Mouse (Mus musculus): ENCODE measurements around the gene Smarcad1. TPM values are rescaled to one million over a fixed set of nuclear protein-coding genes. Genes with fewer than 3 reads are reported as not detected.
A peak's percentile ranks its signal among the peaks of the same experiment; 100 is the strongest.

Gene Smarcad1
- total RNA-seq, 2 experiments from 2014 or later: 34.4 to 40.9 TPM

DNA sequence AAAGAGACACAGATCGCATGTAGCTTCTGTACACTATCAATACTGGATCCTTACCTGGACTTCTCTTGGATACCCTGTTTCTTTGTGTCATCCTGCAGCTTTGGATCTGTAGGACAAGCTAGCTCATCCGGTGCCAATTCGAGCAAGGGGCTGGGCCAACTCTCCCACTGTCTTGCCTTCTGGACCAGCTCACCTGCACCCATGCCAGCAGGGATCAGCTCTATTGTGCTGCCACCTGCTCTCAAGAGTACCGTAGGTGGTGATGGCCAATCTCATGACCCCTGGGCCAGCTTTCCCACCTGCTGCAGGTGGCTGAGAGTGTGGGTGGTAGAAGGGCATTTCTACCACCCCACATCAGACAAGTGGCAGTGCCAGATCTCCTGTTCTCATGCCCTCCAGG lies 114.7 kb downstream of the Smarcad1 start:
- no peak for TF ChIP-seq CTCF (IDR thresholded peaks at IDR 0.05)
- H3K4me3 ChIP-seq: no peak overlapping the region
- no peak overlapping the region for H3K27ac ChIP-seq
- no peak for DNase-seq (ENCODE audit: extremely low spot score in 1 of 2, low spot score in 2 of 2)
- intact Hi-C loops (cut with DNase I): no loop called here

DNA sequence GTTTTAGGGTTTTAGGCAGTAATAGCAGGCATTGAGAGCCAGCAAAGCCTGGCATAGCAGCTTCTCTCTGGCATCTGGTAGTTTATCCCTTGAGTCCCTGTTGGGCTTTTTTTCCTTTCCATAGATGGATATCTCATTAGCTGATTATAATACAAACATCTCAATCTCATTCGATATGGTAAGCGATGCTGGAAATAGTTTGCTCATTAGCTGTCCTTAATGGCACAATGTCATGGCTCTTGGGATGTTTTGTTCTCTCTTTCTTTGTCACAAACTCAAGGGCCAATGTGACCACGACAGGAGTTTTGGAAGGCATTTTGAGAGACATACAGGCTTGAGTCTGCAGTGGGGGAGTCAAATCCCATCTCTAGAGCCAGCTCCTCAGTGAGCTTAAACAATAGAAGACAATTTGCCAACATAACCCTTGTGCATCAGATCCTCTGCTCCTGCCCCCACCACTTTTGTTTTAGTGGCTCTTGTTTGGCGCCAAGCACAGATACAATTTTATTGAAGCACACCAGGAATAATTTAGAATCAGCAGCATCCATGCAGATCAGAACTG lies 117.1 kb downstream of the Smarcad1 start:
- no peak overlapping the region for H3K27ac ChIP-seq
- TF ChIP-seq CTCF (IDR thresholded peaks at IDR 0.05): no peak
- DNase-seq (ENCODE audit: extremely low spot score in 1 of 2, low spot score in 2 of 2): no peak
- H3K4me3 ChIP-seq: no peak overlapping the region
- intact Hi-C loops (cut with DNase I): no loop called here

DNA sequence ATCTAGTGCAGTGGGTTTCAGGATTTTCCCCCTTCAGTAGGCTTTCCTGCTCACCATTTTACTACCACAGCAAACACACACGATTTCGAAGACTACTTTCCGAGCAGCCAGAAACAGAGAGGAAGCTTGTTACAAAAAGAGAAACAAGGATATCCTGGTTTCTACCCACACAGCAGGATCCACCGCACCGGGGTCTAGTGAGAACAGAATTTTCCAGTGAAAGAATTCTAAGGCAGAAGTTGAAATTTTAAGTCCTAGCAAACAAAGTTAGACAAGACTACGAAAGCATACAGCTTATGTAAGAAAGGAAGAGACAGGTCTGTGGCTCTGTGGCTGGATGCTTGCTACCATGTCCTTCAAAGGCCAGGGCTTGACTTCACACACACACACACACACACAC lies 121.8 kb downstream of the Smarcad1 start:
- TF ChIP-seq CTCF (IDR thresholded peaks at IDR 0.05): no peak
- Histone ChIP-seq H3K27ac (0 out of 2 replicates have a peak overlapping the region, but pooled peaks have one; percentile 6), H3K4me3 (no peak overlapping the region)
- DNase-seq (ENCODE audit: extremely low spot score in 1 of 2, low spot score in 2 of 2): no peak
- intact Hi-C loops (cut with DNase I): no loop called here

DNA sequence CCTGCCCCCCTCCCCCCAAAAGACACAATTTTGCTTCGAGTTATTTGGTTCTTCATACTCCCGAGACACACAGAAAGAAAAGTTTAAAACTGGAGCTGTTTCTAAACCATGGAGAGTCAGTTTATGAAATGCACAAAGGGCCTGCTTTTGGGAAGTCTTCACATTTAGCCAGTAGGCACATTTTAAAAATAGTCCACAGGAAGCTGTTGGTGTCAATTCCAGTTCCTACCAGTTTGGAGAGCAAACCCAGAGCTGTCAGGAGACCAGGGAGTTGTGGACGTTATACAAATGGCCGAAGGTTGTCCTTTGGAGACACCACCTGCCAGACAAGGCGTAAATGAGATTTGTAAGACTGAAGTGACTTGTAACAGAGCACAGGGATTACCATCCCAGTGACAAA lies 122.6 kb downstream of the Smarcad1 start:
- intact Hi-C loops (cut with DNase I): no loop called here
- DNase-seq (ENCODE audit: extremely low spot score in 1 of 2, low spot score in 2 of 2): no peak
- Histone ChIP-seq H3K27ac (0 out of 2 replicates have a peak overlapping the region, but pooled peaks have one; percentile 7), H3K4me3 (no peak overlapping the region)
- TF ChIP-seq CTCF (IDR thresholded peaks at IDR 0.05): no peak

Other genes starting within 250 kb of the Smarcad1 start
- 1 to 10 TPM; 2.8 to 5.4 TPM for gene Hpgds, start 102.3 kb downstream of the Smarcad1 start, total RNA-seq (2021)